Mouse (Mus musculus) MEL (cell line): Measurements from ENCODE around the gene Zc3h10. TPM values are rescaled to one million over a fixed set of nuclear protein-coding genes. Genes with fewer than 3 reads are reported as not detected.

Source experiments
- DNase-seq: peaks from one replicate; pipeline ENCODE4 v3.0.0; 2011; ENCODE audit warnings: low read depth, low spot score
- H3K27ac ChIP-seq: 2 replicates; pipeline ENCODE4 v1.5.1; 2012; ENCODE audit warnings: low read depth, mild to moderate bottlenecking, control low read depth, low read length, moderate library complexity; ENCODE audit not compliant: control insufficient read depth
- H3K27me3 ChIP-seq, 2 experiments: fragments of 150-350 bp in 1 of 2; sonication (generic) in 1 of 2; 2 replicates each; pipeline ENCODE4 v1.6.1; 2012; ENCODE audit warnings: low read length in 2 of 2, mild to moderate bottlenecking in 2 of 2, improper control_type of control experiment in 1 of 2, moderate library complexity in 1 of 2; ENCODE audit not compliant: insufficient read depth in 2 of 2, control insufficient read depth in 1 of 2
- H3K36me3 ChIP-seq, 2 experiments: 2 replicates each; pipeline ENCODE4 v1.6.1; 2012 to 2014; ENCODE audit warnings: low read length in 2 of 2, improper control_type of control experiment in 1 of 2, inconsistent platforms in 1 of 2, mild to moderate bottlenecking in 1 of 2; ENCODE audit not compliant: insufficient read depth in 2 of 2, control insufficient read depth in 1 of 2
- H3K4me1 ChIP-seq, 2 experiments: fragments of 150-350 bp in 1 of 2; sonication (generic) in 1 of 2; 2 replicates each; pipeline ENCODE4 v1.6.1; 2012; ENCODE audit warnings: low read length in 2 of 2, improper control_type of control experiment in 1 of 2, mild to moderate bottlenecking in 1 of 2; ENCODE audit not compliant: insufficient read depth in 2 of 2, control insufficient read depth in 1 of 2
- H3K4me3 ChIP-seq, 2 experiments: fragments of 150-350 bp in 1 of 2; sonication (generic) in 1 of 2; 2 replicates each; pipeline ENCODE4 v1.5.1; 2012; ENCODE audit warnings: low read depth in 2 of 2, low read length in 2 of 2, mild to moderate bottlenecking in 2 of 2, moderate library complexity in 2 of 2, control low read depth in 1 of 2, improper control_type of control experiment in 1 of 2; ENCODE audit not compliant: control insufficient read depth in 1 of 2, insufficient read depth in 1 of 2
- H3K79me2 ChIP-seq: 2 replicates; pipeline ENCODE4 v1.6.1; 2012; ENCODE audit warnings: mild to moderate bottlenecking, low read length, moderate library complexity; ENCODE audit not compliant: control insufficient read depth, poor library complexity, insufficient read depth
- H3K9ac ChIP-seq: 2 replicates; pipeline ENCODE4 v1.6.1; 2012; ENCODE audit warnings: low read depth, mild to moderate bottlenecking, control low read depth, low read length, moderate library complexity; ENCODE audit not compliant: control insufficient read depth, poor library complexity, severe bottlenecking
- H3K9me3 ChIP-seq: fragments of 150-350 bp; sonication (generic); replicated peaks from 2 replicates; pipeline ENCODE4 v1.6.1; 2012; ENCODE audit warnings: mild to moderate bottlenecking, low read length, improper control_type of control experiment, moderate library complexity; ENCODE audit not compliant: insufficient read depth
- BHLHE40 ChIP-seq: IDR thresholded peaks from 2 replicates; pipeline ENCODE4 v1.6.1; 2012; ENCODE audit warnings: low read depth, mild to moderate bottlenecking, inconsistent platforms, low read length, improper control_type of control experiment, borderline replicate concordance
- CHD2 ChIP-seq: IDR thresholded peaks from 2 replicates; pipeline ENCODE4 v1.6.1; 2011; ENCODE audit warnings: low read length, improper control_type of control experiment
- CTCF ChIP-seq, 3 experiments: IDR thresholded peaks in 2 of 3; conservative IDR thresholded peaks in 1 of 3; 2 replicates each; pipeline ENCODE4 v1.5.1; 2011 to 2012; ENCODE audit warnings: low read length in 3 of 3, low read depth in 2 of 3, mild to moderate bottlenecking in 2 of 3, improper control_type of control experiment in 1 of 3, inconsistent platforms in 1 of 3, mixed read lengths in 1 of 3, moderate library complexity in 1 of 3; ENCODE audit not compliant: control insufficient read depth in 1 of 3, insufficient read depth in 1 of 3, poor library complexity in 1 of 3, severe bottlenecking in 1 of 3
- E2F4 ChIP-seq: IDR thresholded peaks from 2 replicates; pipeline ENCODE4 v1.6.1; 2011; ENCODE audit warnings: low read depth, low read length, improper control_type of control experiment, borderline replicate concordance
- ELF1 ChIP-seq: IDR thresholded peaks from 2 replicates; pipeline ENCODE4 v1.6.1; 2014; ENCODE audit warnings: low read depth, mild to moderate bottlenecking, inconsistent platforms, low read length, improper control_type of control experiment, moderate library complexity
- EP300 ChIP-seq, 2 experiments: IDR thresholded peaks; 2 replicates each; pipeline ENCODE4 v1.6.1; 2011; ENCODE audit warnings: improper control_type of control experiment in 2 of 2, low read length in 2 of 2, low read depth in 1 of 2, mild to moderate bottlenecking in 1 of 2
- ETS1 ChIP-seq: IDR thresholded peaks from 2 replicates; pipeline ENCODE4 v1.6.1; 2012; ENCODE audit warnings: low read depth, mild to moderate bottlenecking, inconsistent platforms, low read length, improper control_type of control experiment, moderate library complexity
- GABPA ChIP-seq: IDR thresholded peaks from 2 replicates; pipeline ENCODE4 v1.6.1; 2012; ENCODE audit warnings: low read depth, mild to moderate bottlenecking, inconsistent platforms, low read length, improper control_type of control experiment, moderate library complexity
- HCFC1 ChIP-seq: IDR thresholded peaks from 2 replicates; pipeline ENCODE4 v1.6.1; 2012; ENCODE audit warnings: low read depth, mild to moderate bottlenecking, inconsistent platforms, low read length, improper control_type of control experiment, moderate library complexity
- JUND ChIP-seq: IDR thresholded peaks from 2 replicates; pipeline ENCODE4 v1.6.1; 2011; ENCODE audit warnings: low read depth, mild to moderate bottlenecking, improper control_type of control experiment, low read length
- KAT2A ChIP-seq: conservative IDR thresholded peaks from 2 replicates; pipeline ENCODE4 v1.6.1; 2012; ENCODE audit warnings: low read depth, low read length, improper control_type of control experiment, inconsistent platforms
- MAFK ChIP-seq: IDR thresholded peaks from 2 replicates; pipeline ENCODE4 v1.6.1; 2011; ENCODE audit warnings: low read depth, mild to moderate bottlenecking, low read length, improper control_type of control experiment, borderline replicate concordance
- MAX ChIP-seq: IDR thresholded peaks from 2 replicates; pipeline ENCODE4 v1.6.1; 2011; ENCODE audit warnings: low read length, improper control_type of control experiment
- MAZ ChIP-seq: IDR thresholded peaks from 2 replicates; pipeline ENCODE4 v1.6.1; 2012; ENCODE audit warnings: low read depth, mild to moderate bottlenecking, inconsistent platforms, low read length, improper control_type of control experiment
- MEF2A ChIP-seq: IDR thresholded peaks from 2 replicates; pipeline ENCODE4 v1.6.1; 2014; ENCODE audit warnings: low read depth, mild to moderate bottlenecking, inconsistent platforms, low read length, improper control_type of control experiment; ENCODE audit not compliant: poor library complexity, insufficient replicate concordance, severe bottlenecking; ENCODE audit errors: extremely low read depth
- MXI1 ChIP-seq: IDR thresholded peaks from 2 replicates; pipeline ENCODE4 v1.6.1; 2011; ENCODE audit warnings: mild to moderate bottlenecking, low read depth, low read length, improper control_type of control experiment
- MYB ChIP-seq: IDR thresholded peaks from 2 replicates; pipeline ENCODE4 v1.6.1; 2011; ENCODE audit warnings: mild to moderate bottlenecking, low read depth, low read length, improper control_type of control experiment
- NELFE ChIP-seq: IDR thresholded peaks from 2 replicates; pipeline ENCODE4 v1.6.1; 2011; ENCODE audit warnings: low read depth, low read length, improper control_type of control experiment
- NRF1 ChIP-seq: IDR thresholded peaks from 2 replicates; pipeline ENCODE4 v1.6.1; 2014; ENCODE audit warnings: low read depth, mild to moderate bottlenecking, inconsistent platforms, low read length, improper control_type of control experiment, moderate library complexity; ENCODE audit not compliant: poor library complexity, insufficient read depth, severe bottlenecking
- POLR2A ChIP-seq, 2 experiments: IDR thresholded peaks; 2 replicates each; pipeline ENCODE4 v1.6.1; 2011 to 2012; ENCODE audit warnings: low read length in 2 of 2, mild to moderate bottlenecking in 2 of 2, control low read depth in 1 of 2, improper control_type of control experiment in 1 of 2, low read depth in 1 of 2, moderate library complexity in 1 of 2; ENCODE audit not compliant: control insufficient read depth in 1 of 2, insufficient read depth in 1 of 2, poor library complexity in 1 of 2
- POLR2AphosphoS2 ChIP-seq: IDR thresholded peaks from 2 replicates; pipeline ENCODE4 v1.6.1; 2011; ENCODE audit warnings: low read length, improper control_type of control experiment
- POLR2AphosphoS5 ChIP-seq: IDR thresholded peaks from 2 replicates; pipeline ENCODE4 v1.6.1; 2012; ENCODE audit warnings: low read depth, borderline replicate concordance, mild to moderate bottlenecking, inconsistent platforms, low read length, moderate library complexity, mixed read lengths
- RAD21 ChIP-seq: IDR thresholded peaks from 2 replicates; pipeline ENCODE4 v1.6.1; 2011; ENCODE audit warnings: mild to moderate bottlenecking, low read depth, low read length, improper control_type of control experiment
- RCOR1 ChIP-seq: IDR thresholded peaks from 2 replicates; pipeline ENCODE4 v1.6.1; 2012; ENCODE audit warnings: low read depth, mild to moderate bottlenecking, inconsistent platforms, low read length, improper control_type of control experiment
- SIN3A ChIP-seq: IDR thresholded peaks from 2 replicates; pipeline ENCODE4 v1.6.1; 2012; ENCODE audit warnings: low read length, improper control_type of control experiment, inconsistent platforms
- SMC3 ChIP-seq: IDR thresholded peaks from 2 replicates; pipeline ENCODE4 v1.6.1; 2011; ENCODE audit warnings: low read depth, low read length, improper control_type of control experiment
- TAL1 ChIP-seq: IDR thresholded peaks from 2 replicates; pipeline ENCODE4 v1.6.1; 2012; ENCODE audit warnings: mild to moderate bottlenecking, inconsistent platforms, low read length, moderate library complexity, mixed read lengths
- TBP ChIP-seq: IDR thresholded peaks from 2 replicates; pipeline ENCODE4 v1.8.0; 2011; ENCODE audit warnings: low read depth, low read length, improper control_type of control experiment
- TCF12 ChIP-seq: IDR thresholded peaks from 2 replicates; pipeline ENCODE4 v1.6.1; 2014; ENCODE audit warnings: low read depth, mild to moderate bottlenecking, inconsistent platforms, low read length, improper control_type of control experiment, moderate library complexity
- UBTF ChIP-seq: IDR thresholded peaks from 2 replicates; pipeline ENCODE4 v1.6.1; 2012; ENCODE audit warnings: low read depth, mild to moderate bottlenecking, inconsistent platforms, low read length, improper control_type of control experiment, moderate library complexity, borderline replicate concordance; ENCODE audit not compliant: insufficient read depth
- USF1 ChIP-seq: IDR thresholded peaks from 2 replicates; pipeline ENCODE4 v1.6.1; 2014; ENCODE audit warnings: low read depth, mild to moderate bottlenecking, inconsistent platforms, low read length, improper control_type of control experiment, moderate library complexity
- USF2 ChIP-seq, 2 experiments: IDR thresholded peaks; 2 replicates each; pipeline ENCODE4 v1.6.1; 2011 to 2012; ENCODE audit warnings: improper control_type of control experiment in 2 of 2, low read length in 2 of 2, borderline replicate concordance in 1 of 2, inconsistent platforms in 1 of 2, low read depth in 1 of 2, mild to moderate bottlenecking in 1 of 2; ENCODE audit not compliant: insufficient read depth in 1 of 2
- ZC3H11A ChIP-seq: IDR thresholded peaks from 2 replicates; pipeline ENCODE4 v1.6.1; 2012; ENCODE audit warnings: low read depth, mild to moderate bottlenecking, inconsistent platforms, low read length, improper control_type of control experiment
- ZKSCAN1 ChIP-seq: IDR thresholded peaks from 2 replicates; pipeline ENCODE4 v1.6.1; 2012; ENCODE audit warnings: low read depth, mild to moderate bottlenecking, inconsistent platforms, low read length, improper control_type of control experiment, moderate library complexity
- ZNF384 ChIP-seq: IDR thresholded peaks from 2 replicates; pipeline ENCODE4 v1.6.1; 2012; ENCODE audit warnings: low read depth, mild to moderate bottlenecking, inconsistent platforms, low read length, improper control_type of control experiment
- polyA plus RNA-seq, 2 experiments: library from polyadenylated mRNA; stranded (reverse) in 1 of 2; unstranded in 1 of 2; fragments of >175 nt in 1 of 2; fragments of >200 nt in 1 of 2; gene quantifications; 2 replicates each; pipeline versions ENCODE4 v1.2.1 to v1.2.4; 2012; ENCODE audit warnings: low replicate concordance in 2 of 2, low read depth in 1 of 2; ENCODE audit not compliant: insufficient read length in 2 of 2, insufficient read depth in 1 of 2, missing spikeins in 1 of 2
- total RNA-seq: library from RNA; depleted of rRNA; stranded (reverse); fragments of 300-350 nt; gene quantifications from 2 replicates; pipeline ENCODE4 v1.2.3, GENCODE M21; 2012

Gene Zc3h10
- total and polyA plus RNA-seq, 3 experiments: 14.6 to 17.3 TPM; not detected in 1

DNA sequence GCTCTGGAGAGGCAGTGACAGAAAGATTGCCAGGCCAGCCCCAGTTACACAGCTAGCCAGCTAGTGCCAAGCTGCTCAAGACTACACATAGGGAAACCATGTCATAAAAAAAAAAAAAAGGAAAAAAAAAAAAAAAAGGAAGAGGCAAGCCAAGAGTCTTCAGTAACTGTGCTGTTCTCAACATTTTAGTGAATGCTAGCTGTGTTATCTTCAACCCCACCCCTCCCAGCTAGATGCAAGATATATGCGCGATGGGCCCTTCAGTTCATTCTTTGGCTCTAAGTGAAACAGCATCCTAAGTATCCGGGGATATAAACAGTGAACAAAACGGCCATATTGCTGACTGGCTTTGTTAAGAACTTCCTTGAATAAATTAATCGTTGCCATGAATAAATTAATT lies 45.2 kb upstream of the Zc3h10 start (continued):
- no peak for TF ChIP-seq GABPA
- TF ChIP-seq KAT2A: no peak; the same call in 1 of the 2 replicates
- TF ChIP-seq MAFK: no peak
- TF ChIP-seq MAZ: peak; percentile 46; the same call in 1 of the 2 replicates

DNA sequence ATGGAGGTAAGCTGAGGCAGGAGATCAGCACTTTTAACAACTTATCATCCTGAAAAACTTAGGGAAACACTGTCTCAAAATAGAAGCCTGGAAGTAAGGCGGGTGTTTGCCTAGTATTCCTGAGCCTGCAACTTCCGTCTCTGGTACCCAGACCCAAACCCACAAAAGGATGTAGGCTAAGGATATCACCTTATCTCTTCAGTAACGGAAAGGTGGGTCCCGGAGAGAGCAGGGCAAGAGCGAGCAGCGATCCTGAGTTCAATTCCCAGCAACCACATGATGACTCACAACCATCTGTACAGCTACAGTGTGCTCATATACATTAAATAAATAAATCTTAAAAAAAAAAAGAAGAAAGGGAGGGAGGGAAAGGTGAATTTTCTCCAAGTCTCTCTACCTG lies 43.9 kb upstream of the Zc3h10 start:
- no peaks in the 10 kb centered on the region for H3K9me3 ChIP-seq
- H3K9ac ChIP-seq: no peak overlapping the region
- DNase-seq: peak; percentile 61
- peaks cover 12 to 23% of the 10 kb centered on the region in 2 experiments for H3K4me1 ChIP-seq
- no peak overlapping the region for H3K4me3 ChIP-seq
- peaks cover 2% of the 10 kb centered on the region in 2 experiments for H3K27me3 ChIP-seq
- H3K79me2 ChIP-seq: no peaks in the 10 kb centered on the region
- H3K27ac ChIP-seq: peak overlapping the region; percentile 80
- peaks cover 0 to 18% of the 10 kb centered on the region in 2 experiments; a peak in 2 of 4 replicates for H3K36me3 ChIP-seq
- TF ChIP-seq TCF12 (peak; percentile 42; the same call in 1 of the 2 replicates), HCFC1 (no peak), POLR2AphosphoS5 (no peak), KAT2A (no peak), CTCF (IDR thresholded peaks at IDR 0.05 in 2 of 3, conservative IDR thresholded peaks at IDR 0.05 in 1 of 3; ENCODE audit: control insufficient read depth in 1 of 3, insufficient read depth in 1 of 3, low read depth in 2 of 3, low read length in 3 of 3, poor library complexity in 1 of 3, severe bottlenecking in 1 of 3) (no peak), JUND (no peak), TAL1 (0 out of 2 replicates have a peak, but pooled peaks have one; percentile 15), SIN3A (no peak), RAD21 (no peak), TBP (no peak), CHD2 (no peak), POLR2A (IDR thresholded peaks at IDR 0.05; ENCODE audit: control insufficient read depth in 1 of 2, insufficient read depth in 1 of 2, low read depth in 1 of 2, low read length in 2 of 2, poor library complexity in 1 of 2) (no peak), BHLHE40 (no peak), GABPA (no peak), ETS1 (peak; percentile 46), MAX (no peak), SMC3 (no peak), RCOR1 (peak; percentile 43; the same call in 1 of the 2 replicates), MYB (no peak), MEF2A (no peak), ZC3H11A (no peak), USF2 (IDR thresholded peaks at IDR 0.05; ENCODE audit: borderline replicate concordance in 1 of 2, insufficient read depth in 1 of 2, low read depth in 1 of 2, low read length in 2 of 2) (no peak), ELF1 (no peak), ZNF384 (peak; percentile 37; the same call in 1 of the 2 replicates), ZKSCAN1 (no peak), MAFK (no peak), E2F4 (no peak), POLR2AphosphoS2 (no peak), NRF1 (no peak), MAZ (no peak), NELFE (no peak), USF1 (no peak), EP300 (IDR thresholded peaks at IDR 0.05; ENCODE audit: low read depth in 1 of 2, low read length in 2 of 2) (peak; percentile 59 to 79), MXI1 (no peak), UBTF (no peak)
